Mouse (Mus musculus) stomach, embryonic 14.5 days (tissue): ENCODE data around the gene Zik1. TPM values are rescaled to one million over a fixed set of nuclear protein-coding genes. Genes with fewer than 3 reads are reported as not detected.
A peak's percentile ranks its signal among the peaks of the same experiment; 100 is the strongest.

Experiments used
- ATAC-seq: fragments of 200-750 bp; cut with Nextera tagmentation; 2 replicates; pipeline ENCODE4 v1.8.0; 2017; ENCODE audit warnings: low read depth, moderate TSS enrichment; ENCODE audit not compliant: insufficient number of reproducible peaks, insufficient read depth, low FRiP score
- H3K27ac ChIP-seq: fragments of 300-500 bp; sonication (generic); 2 replicates; pipeline ENCODE4 v1.5.1; 2014; ENCODE audit warnings: mild to moderate bottlenecking, low read length, moderate library complexity, mixed read lengths
- H3K27me3 ChIP-seq: fragments of 300-500 bp; sonication (generic); 2 replicates; pipeline ENCODE4 v1.6.1; 2014; ENCODE audit warnings: low read length, control low read depth, mixed read lengths; ENCODE audit not compliant: control insufficient read depth, insufficient read depth
- H3K36me3 ChIP-seq: fragments of 300-500 bp; sonication (generic); 2 replicates; pipeline ENCODE4 v1.6.1; 2014; ENCODE audit warnings: mild to moderate bottlenecking, control low read depth, low read length, moderate library complexity, mixed read lengths; ENCODE audit not compliant: control insufficient read depth, insufficient read depth
- H3K4me1 ChIP-seq: fragments of 300-500 bp; sonication (generic); 2 replicates; pipeline ENCODE4 v1.6.1; 2014; ENCODE audit warnings: low read length, control low read depth, mixed read lengths; ENCODE audit not compliant: control insufficient read depth, insufficient read depth
- H3K4me2 ChIP-seq: fragments of 300-500 bp; sonication (generic); replicated peaks from 2 replicates; pipeline ENCODE4 v1.6.1; 2014; ENCODE audit warnings: low read depth, low read length, control low read depth
- H3K4me3 ChIP-seq: fragments of 300-500 bp; sonication (generic); 2 replicates; pipeline ENCODE4 v1.5.1; 2014; ENCODE audit warnings: low read depth, low read length, control low read depth
- H3K9ac ChIP-seq: fragments of 300-500 bp; sonication (generic); replicated peaks from 2 replicates; pipeline ENCODE4 v1.6.1; 2014; ENCODE audit warnings: low read depth, mild to moderate bottlenecking, control low read depth, low read length, moderate library complexity, mixed read lengths
- H3K9me3 ChIP-seq: fragments of 300-500 bp; sonication (generic); 2 replicates; pipeline ENCODE4 v1.6.1; 2016; ENCODE audit warnings: low read depth, low read length, control low read depth; ENCODE audit not compliant: control insufficient read depth
- WGBS: fragments of 180-500 bp; shearing (Covaris S2); extraction: QIAGEN DNeasy Blood & Tissue Kit; methylation state at CpG from one replicate; pipeline ENCODE4 v1.1.7; 2014; 5-methylcytosine and 5-hydroxymethylcytosine counted together
- polyA plus RNA-seq: library from polyadenylated mRNA; unstranded; fragments of >200 nt; fragmentation: Nextera tagmentation; extraction: Ambion mirVana; gene quantifications from 2 replicates; pipeline ENCODE4 v1.2.1, GENCODE M21; 2014

Gene Zik1
- polyA plus RNA-seq: 14.3 and 14.4 TPM in 2 replicates

DNA sequence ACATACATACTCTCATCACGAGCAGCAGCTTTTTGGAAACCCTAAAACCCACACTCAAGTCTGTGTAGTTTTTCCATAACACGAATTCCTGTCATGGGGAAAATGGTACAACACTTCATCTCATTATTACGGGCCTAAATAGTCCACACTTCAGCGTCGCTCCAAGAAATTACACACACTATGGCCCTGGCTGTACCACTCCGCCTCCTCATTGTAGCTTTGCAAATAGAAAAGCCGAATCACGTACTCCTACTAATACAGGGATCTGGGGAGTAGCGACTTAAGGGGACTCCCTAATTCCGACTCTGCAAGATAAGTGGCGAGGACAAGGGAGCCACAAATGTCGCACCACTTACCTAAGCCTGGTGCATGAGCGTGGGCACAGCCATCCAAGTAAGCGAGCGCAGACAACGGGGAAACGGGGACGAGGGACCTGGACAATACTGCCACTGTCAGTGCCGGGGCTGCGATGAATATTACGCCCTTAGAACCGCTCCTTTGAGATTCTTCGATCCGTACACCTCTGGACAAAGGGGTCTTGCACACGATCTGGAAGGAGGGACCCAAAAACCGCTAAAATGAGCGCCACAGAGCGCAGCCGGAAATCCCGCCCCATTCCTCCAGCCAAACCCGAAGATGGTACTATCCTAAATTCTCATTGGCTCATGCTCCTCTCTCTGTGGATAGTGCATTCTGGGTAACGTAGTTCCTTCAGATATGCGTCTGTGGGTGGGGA is at the start of gene Zik1:
Gene Zik1, minus strand, starts transcription at position 609 of the 736 bp plus-strand sequence.
- no peak within 1 kb of the TSS for H3K27ac ChIP-seq
- H3K9me3 ChIP-seq: no peaks in the 10 kb centered on the region
- peak within 1 kb of the TSS; percentile 68 for H3K4me3 ChIP-seq
- H3K4me2 ChIP-seq: peak within 1 kb of the TSS; percentile 70
- H3K36me3 ChIP-seq: peaks cover 11% of the 10 kb centered on the region
- no peaks in the 10 kb centered on the region for H3K27me3 ChIP-seq
- H3K4me1 ChIP-seq: peaks cover 7% of the 10 kb centered on the region; the same call in 1 of the 2 replicates
- ATAC-seq: peak; percentile 99
- 1% methylated on average over 33 of the region's 33 CpGs for WGBS
- H3K9ac ChIP-seq: peak within 1 kb of the TSS; percentile 64

DNA sequence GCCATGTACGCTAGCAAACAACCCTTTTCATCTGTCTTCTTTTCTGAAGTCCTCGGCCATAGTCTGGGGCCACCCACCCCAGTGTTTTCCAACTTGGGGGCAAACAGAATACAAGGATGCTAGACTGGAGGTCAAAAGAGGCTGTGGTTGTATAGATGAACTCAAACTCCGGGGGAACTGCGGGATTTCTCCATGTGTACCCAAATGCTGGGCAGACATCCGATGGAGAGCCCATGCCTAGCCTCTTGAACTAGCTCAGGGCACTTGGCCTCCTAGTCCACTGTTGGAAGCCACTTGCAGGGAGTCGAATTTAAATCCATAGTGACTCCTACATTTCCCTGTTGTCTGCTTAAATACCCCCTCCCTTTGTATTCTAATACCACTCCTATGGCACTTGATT is 384 bp upstream of the Zik1 start:
- Histone ChIP-seq H3K4me1 (peaks cover 7% of the 10 kb centered on the region; the same call in 1 of the 2 replicates), H3K9ac (no peak overlapping the region), H3K9me3 (no peaks in the 10 kb centered on the region), H3K4me3 (peak overlapping the region; percentile 68), H3K4me2 (no peak overlapping the region), H3K27me3 (no peaks in the 10 kb centered on the region), H3K27ac (no peak overlapping the region), H3K36me3 (peaks cover 5% of the 10 kb centered on the region)
- ATAC-seq: no peak
- whole genome bisulfite sequencing: 36% methylated on average over 6 of the region's 6 CpGs

DNA sequence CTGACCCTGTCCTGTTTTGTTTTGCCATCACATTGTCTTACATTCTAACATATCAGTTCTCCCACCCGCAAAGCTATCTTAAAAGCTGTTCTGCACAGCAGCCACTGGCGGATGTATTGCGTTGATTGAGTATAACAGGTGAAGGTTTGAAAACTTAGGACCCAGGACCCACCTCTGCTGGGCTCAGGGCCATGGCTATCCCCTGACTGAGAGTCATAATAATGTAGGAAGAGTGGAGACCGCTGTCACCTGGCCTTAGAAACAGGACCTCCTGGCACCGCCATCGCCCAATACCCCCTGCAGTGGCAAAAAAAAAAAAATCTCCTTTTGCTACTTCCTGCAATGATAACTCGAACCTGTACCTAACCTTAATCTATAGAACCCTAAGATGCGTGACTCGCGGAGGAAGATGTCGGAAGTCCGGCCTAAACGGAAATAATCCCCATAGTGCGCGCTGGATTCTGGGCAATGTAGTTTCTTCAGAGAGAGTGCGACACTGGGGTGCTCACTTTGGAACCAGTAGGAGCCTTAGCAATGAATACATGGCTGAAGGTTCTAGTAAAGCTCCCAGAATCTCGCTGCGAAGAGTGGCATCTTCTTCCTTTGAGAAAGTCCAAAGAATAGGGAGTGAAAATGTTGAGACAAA is 14.5 kb downstream of the Zik1 start:
- no peaks in the 10 kb centered on the region for H3K9me3 ChIP-seq
- H3K4me3 ChIP-seq: no peak overlapping the region
- no peak overlapping the region for H3K27ac ChIP-seq
- H3K4me2 ChIP-seq: no peak overlapping the region
- 72% methylated on average over 18 of the region's 18 CpGs for WGBS
- no peaks in the 10 kb centered on the region for H3K36me3 ChIP-seq
- H3K27me3 ChIP-seq: no peaks in the 10 kb centered on the region
- no peak overlapping the region for H3K9ac ChIP-seq
- H3K4me1 ChIP-seq: no peaks in the 10 kb centered on the region
- no peak for ATAC-seq

DNA sequence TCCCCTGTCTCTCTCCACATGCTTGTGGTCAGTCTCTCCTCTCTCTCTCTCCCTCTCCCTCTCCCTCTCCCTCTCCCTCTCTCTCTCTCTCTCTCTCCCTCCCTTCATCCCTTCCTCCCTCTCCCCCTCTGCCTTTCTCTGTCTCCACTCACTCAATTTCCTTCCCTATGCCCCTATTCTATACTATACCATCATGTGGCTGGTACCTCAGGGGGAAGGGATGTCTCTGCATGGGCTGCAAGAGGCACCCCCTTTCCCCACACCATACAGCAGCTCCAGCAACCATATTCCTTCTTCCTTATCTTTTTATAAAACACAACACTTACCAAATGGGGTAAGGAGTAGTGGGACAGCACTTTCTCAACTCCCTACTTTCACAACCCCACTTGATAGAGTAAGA is 15.4 kb downstream of the Zik1 start:
- Histone ChIP-seq H3K4me3 (no peak overlapping the region), H3K27ac (no peak overlapping the region), H3K36me3 (no peaks in the 10 kb centered on the region), H3K27me3 (no peaks in the 10 kb centered on the region), H3K9me3 (no peaks in the 10 kb centered on the region), H3K4me1 (no peaks in the 10 kb centered on the region), H3K4me2 (no peak overlapping the region), H3K9ac (no peak overlapping the region)
- ATAC-seq: no peak

DNA sequence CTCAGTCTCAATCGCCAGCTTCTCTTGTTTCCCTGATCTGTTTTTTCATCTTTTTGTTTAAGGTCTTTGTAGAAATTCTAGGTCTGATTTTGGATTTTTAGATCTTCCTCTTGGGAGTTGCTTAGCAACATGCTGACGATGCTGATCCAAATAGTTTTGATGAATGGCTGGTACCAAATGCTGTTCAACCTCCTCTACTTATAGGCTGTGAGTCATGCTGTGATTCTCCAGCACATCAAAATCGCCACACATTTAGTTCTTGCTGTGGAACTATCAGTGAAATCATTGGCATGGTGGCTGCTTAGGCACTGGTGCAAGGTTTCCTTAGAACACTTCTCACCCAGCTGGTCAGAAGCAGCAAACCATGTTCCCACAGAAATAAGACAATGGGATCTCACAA is 37.0 kb downstream of the Zik1 start:
- Histone ChIP-seq H3K4me2 (no peak overlapping the region), H3K27me3 (no peaks in the 10 kb centered on the region), H3K9ac (no peak overlapping the region), H3K27ac (no peak overlapping the region), H3K4me3 (no peak overlapping the region), H3K36me3 (no peaks in the 10 kb centered on the region), H3K4me1 (no peaks in the 10 kb centered on the region), H3K9me3 (no peaks in the 10 kb centered on the region; the same call in 1 of the 2 replicates)
- WGBS: 69% methylated on average over 3 of the region's 3 CpGs
- no peak for ATAC-seq

DNA sequence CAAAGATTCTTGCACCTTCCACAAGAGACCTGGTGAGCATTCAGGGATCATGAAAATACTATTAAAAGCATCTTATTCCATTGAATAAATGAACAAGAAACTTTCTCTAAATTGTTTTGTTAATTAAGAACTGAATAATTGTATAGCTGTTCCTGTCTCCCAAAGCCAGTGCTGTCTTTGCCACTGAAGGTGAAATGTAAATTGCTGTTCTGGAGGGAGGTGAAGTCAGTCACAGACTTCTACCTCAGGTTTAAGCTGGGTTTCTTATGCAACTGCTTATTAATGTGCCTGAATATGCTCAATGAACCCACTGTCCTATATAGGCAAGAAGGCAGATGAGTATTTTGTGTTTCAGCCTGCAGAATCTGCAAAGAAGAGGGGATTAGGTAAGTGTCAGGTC is 52.2 kb downstream of the Zik1 start, which contains the start of gene Vmn1r67:
Gene Vmn1r67, plus strand, starts transcription at position 301 of the 400 bp plus-strand sequence.
- no peaks in the 10 kb centered on the region for H3K9me3 ChIP-seq
- H3K27me3 ChIP-seq: no peaks in the 10 kb centered on the region
- no peak within 1 kb of the TSS for H3K4me2 ChIP-seq
- no peak within 1 kb of the TSS for H3K9ac ChIP-seq
- no peak within 1 kb of the TSS for H3K27ac ChIP-seq
- no peaks in the 10 kb centered on the region for H3K36me3 ChIP-seq
- no peak for ATAC-seq
- no peaks in the 10 kb centered on the region for H3K4me1 ChIP-seq
- H3K4me3 ChIP-seq: no peak within 1 kb of the TSS

Other genes starting within 250 kb of the Zik1 start
- gene Vmn1r66, start 217.4 kb downstream of the Zik1 start, polyA plus RNA-seq: not detected in 2 replicates
- not detected in 2 replicates for gene Vmn1r67, start 52.1 kb downstream of the Zik1 start, polyA plus RNA-seq
- not detected in 2 replicates for gene Vmn1r68, start 63.1 kb upstream of the Zik1 start, polyA plus RNA-seq
- gene Vmn1r69, start 118.3 kb upstream of the Zik1 start, polyA plus RNA-seq: not detected in 2 replicates
- gene Vmn1r70, start 136.1 kb upstream of the Zik1 start, polyA plus RNA-seq: not detected in 2 replicates
- not detected in 2 replicates for gene Nlrp4b, start 192.4 kb upstream of the Zik1 start, polyA plus RNA-seq